Mouse (Mus musculus): ENCODE measurements at regions not wholly inside any gene's neighbourhood (a gene's known extent, or its start where the extent isn't known, plus 50 kb on each side); places are given as distances from the start of the nearest gene placed in this dataset.

DNA sequence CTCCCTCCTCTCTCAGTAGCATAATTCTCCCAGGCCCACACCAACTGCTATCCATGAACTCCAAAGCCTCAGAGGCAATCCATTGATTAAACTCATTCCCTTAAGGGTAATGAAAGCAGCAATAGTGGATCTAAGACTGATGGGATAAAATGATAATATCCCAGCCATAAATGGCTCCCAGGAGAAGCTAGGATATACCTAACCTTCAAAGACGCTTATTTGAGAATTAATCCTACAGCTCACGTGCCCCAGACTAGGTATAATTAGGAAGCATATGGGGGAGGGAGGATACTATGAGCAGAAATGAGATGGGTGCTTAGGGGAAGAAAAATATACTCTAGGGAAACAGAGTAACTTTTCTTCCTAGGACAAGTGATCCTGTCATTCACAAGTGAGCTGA lies 52.8 kb upstream of the Rnf32 start:
- 80% methylated on average over 2 of the region's 2 CpGs for WGBS
- Histone ChIP-seq H3K27ac (ENCODE audit: low read depth) (no peak overlapping the region), H3K4me3 (ENCODE audit: low read depth, low read length) (no peak overlapping the region), H3K27me3 (ENCODE audit: control insufficient read depth, insufficient read depth, low read length) (no peaks in the 10 kb centered on the region), H3K9ac (replicated peaks; ENCODE audit: low read depth, low read length) (no peak overlapping the region), H3K36me3 (replicated peaks; ENCODE audit: control insufficient read depth, insufficient read depth, low read length) (no peaks in the 10 kb centered on the region), H3K4me2 (ENCODE audit: low read depth, low read length) (no peak overlapping the region), H3K9me3 (replicated peaks; ENCODE audit: control insufficient read depth, low read length) (no peaks in the 10 kb centered on the region), H3K4me1 (ENCODE audit: control insufficient read depth, insufficient read depth) (no peaks in the 10 kb centered on the region)
- no peak for ATAC-seq (ENCODE audit: insufficient read depth, low read depth)
- TF ChIP-seq EP300 (IDR thresholded peaks at IDR 0.05; ENCODE audit: low read depth): no peak
- no peak for TF ChIP-seq CTCF (IDR thresholded peaks at IDR 0.05; ENCODE audit: low read depth)
- no peak for DNase-seq (ENCODE audit: low spot score)

DNA sequence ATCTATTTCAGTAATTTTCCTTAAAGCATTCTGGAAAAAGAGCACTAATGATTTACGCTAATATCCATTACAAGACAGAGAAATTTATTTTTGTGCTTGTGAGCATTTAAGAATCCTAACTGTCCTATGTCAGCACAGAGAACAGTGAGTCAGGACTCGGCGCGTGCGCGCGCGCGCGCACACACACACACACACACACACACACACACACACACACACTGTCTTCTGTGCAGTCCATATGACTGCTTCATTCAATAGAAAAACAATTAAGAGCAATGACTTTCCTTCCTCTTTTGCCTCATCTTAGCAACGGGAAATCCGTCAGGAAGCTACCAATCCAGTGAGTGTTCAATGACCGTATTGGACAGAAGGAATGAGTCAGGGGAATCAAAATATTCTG lies 53.3 kb upstream of the Rnf32 start:
- Histone ChIP-seq H3K9ac (replicated peaks; ENCODE audit: low read depth, low read length) (no peak overlapping the region), H3K9me3 (replicated peaks; ENCODE audit: control insufficient read depth, low read length) (no peaks in the 10 kb centered on the region), H3K36me3 (replicated peaks; ENCODE audit: control insufficient read depth, insufficient read depth, low read length) (no peaks in the 10 kb centered on the region), H3K27ac (ENCODE audit: low read depth) (no peak overlapping the region), H3K27me3 (ENCODE audit: control insufficient read depth, insufficient read depth, low read length) (no peaks in the 10 kb centered on the region), H3K4me3 (ENCODE audit: low read depth, low read length) (no peak overlapping the region), H3K4me2 (ENCODE audit: low read depth, low read length) (no peak overlapping the region), H3K4me1 (ENCODE audit: control insufficient read depth, insufficient read depth) (no peaks in the 10 kb centered on the region)
- TF ChIP-seq EP300 (IDR thresholded peaks at IDR 0.05; ENCODE audit: low read depth) (no peak), CTCF (IDR thresholded peaks at IDR 0.05; ENCODE audit: low read depth) (no peak)
- WGBS: 81% methylated on average over 13 of the region's 13 CpGs
- ATAC-seq (ENCODE audit: insufficient read depth, low read depth): no peak
- DNase-seq (ENCODE audit: low spot score): no peak

DNA sequence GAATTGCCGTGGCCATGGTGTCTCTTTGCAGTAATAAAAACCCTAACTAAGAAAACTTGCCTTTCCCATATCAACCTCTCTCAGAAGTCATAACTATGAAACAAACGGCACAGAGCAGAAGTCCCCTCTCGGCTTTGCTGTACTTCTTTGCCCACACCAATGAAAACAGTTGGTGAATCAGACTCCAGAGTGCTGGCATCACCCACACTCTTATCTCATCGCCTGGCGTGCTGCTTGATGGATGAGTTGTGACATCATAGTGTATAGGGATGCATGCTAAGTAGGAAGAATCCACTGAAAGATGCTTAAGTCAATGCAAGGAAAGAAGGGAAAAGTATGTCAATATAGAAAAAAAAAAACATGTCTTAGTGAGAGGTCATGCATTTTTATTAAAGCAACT lies 58.3 kb upstream of the Rnf32 start:
- H3K9ac ChIP-seq (replicated peaks; ENCODE audit: low read depth, low read length): no peak overlapping the region
- no peak overlapping the region for H3K4me3 ChIP-seq (ENCODE audit: low read depth, low read length)
- DNase-seq (ENCODE audit: low spot score): no peak
- no peak overlapping the region for H3K27ac ChIP-seq (ENCODE audit: low read depth)
- ATAC-seq (ENCODE audit: insufficient read depth, low read depth): no peak
- no peaks in the 10 kb centered on the region for H3K4me1 ChIP-seq (ENCODE audit: control insufficient read depth, insufficient read depth)
- TF ChIP-seq CTCF (IDR thresholded peaks at IDR 0.05; ENCODE audit: low read depth) (no peak), EP300 (IDR thresholded peaks at IDR 0.05; ENCODE audit: low read depth) (no peak)
- no peak overlapping the region for H3K4me2 ChIP-seq (ENCODE audit: low read depth, low read length)
- no peaks in the 10 kb centered on the region for H3K36me3 ChIP-seq (replicated peaks; ENCODE audit: control insufficient read depth, insufficient read depth, low read length)
- no peaks in the 10 kb centered on the region for H3K9me3 ChIP-seq (replicated peaks; ENCODE audit: control insufficient read depth, low read length)
- no peaks in the 10 kb centered on the region for H3K27me3 ChIP-seq (ENCODE audit: control insufficient read depth, insufficient read depth, low read length)
- WGBS: 55% methylated on average over 5 of the region's 5 CpGs

DNA sequence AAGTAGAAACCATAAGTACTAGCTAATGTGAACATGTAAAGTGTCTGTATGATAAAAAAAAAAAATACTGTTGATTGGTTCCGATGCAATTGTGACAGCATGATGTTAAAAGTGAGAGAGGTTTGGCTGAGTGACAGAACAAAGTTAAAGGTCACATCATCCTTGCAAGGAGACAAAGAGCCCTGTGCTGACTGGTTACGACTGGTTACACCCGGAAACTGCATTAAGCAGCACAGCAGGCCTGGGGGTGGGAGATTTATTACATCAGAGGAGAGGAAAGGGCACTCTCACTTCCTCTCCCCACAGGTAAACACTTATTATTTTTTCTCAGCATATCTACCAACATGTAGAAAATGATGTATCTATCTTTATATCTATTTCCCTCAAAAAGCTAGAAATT lies 63.5 kb upstream of the Rnf32 start:
- TF ChIP-seq EP300 (IDR thresholded peaks at IDR 0.05; ENCODE audit: low read depth) (no peak), CTCF (IDR thresholded peaks at IDR 0.05; ENCODE audit: low read depth) (no peak)
- 11% methylated on average over 3 of the region's 3 CpGs for WGBS
- no peak for DNase-seq (ENCODE audit: low spot score)

DNA sequence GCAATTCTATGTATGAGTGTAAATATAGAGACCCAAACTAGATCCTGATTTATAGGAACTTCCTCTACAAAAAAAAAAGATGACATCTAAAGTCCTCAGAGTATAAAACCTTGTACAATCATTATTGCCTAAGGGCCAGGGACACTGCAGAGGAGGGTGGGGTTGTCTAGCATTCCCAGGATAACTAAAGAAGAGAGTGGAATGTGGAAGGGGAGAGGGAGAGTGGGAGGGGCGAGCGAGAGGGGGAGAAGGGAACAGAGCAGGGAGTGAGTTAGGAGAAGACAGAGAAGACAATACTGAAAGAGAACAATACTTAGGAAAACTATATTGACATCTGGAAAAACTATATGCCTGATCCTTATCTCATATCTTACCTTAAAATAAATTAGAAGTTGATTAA lies 64.0 kb upstream of the Rnf32 start:
- Histone ChIP-seq H3K4me1 (ENCODE audit: control insufficient read depth, insufficient read depth) (no peaks in the 10 kb centered on the region), H3K36me3 (replicated peaks; ENCODE audit: control insufficient read depth, insufficient read depth, low read length) (no peaks in the 10 kb centered on the region), H3K27ac (ENCODE audit: low read depth) (no peak overlapping the region), H3K4me3 (ENCODE audit: low read depth, low read length) (no peak overlapping the region), H3K9me3 (replicated peaks; ENCODE audit: control insufficient read depth, low read length) (no peaks in the 10 kb centered on the region), H3K9ac (replicated peaks; ENCODE audit: low read depth, low read length) (no peak overlapping the region), H3K27me3 (ENCODE audit: control insufficient read depth, insufficient read depth, low read length) (no peaks in the 10 kb centered on the region), H3K4me2 (ENCODE audit: low read depth, low read length) (no peak overlapping the region)
- no peak for DNase-seq (ENCODE audit: low spot score)
- 17% methylated on average over 2 of the region's 2 CpGs for WGBS
- TF ChIP-seq CTCF (IDR thresholded peaks at IDR 0.05; ENCODE audit: low read depth) (no peak), EP300 (IDR thresholded peaks at IDR 0.05; ENCODE audit: low read depth) (no peak)
- ATAC-seq (ENCODE audit: insufficient read depth, low read depth): no peak

More for the DNA sequence above, 63.5 kb upstream of the Rnf32 start:
- Histone ChIP-seq H3K36me3 (replicated peaks; ENCODE audit: control insufficient read depth, insufficient read depth, low read length) (no peaks in the 10 kb centered on the region), H3K4me1 (ENCODE audit: control insufficient read depth, insufficient read depth) (no peaks in the 10 kb centered on the region), H3K27ac (ENCODE audit: low read depth) (no peak overlapping the region), H3K4me3 (ENCODE audit: low read depth, low read length) (no peak overlapping the region), H3K27me3 (ENCODE audit: control insufficient read depth, insufficient read depth, low read length) (no peaks in the 10 kb centered on the region), H3K4me2 (ENCODE audit: low read depth, low read length) (no peak overlapping the region), H3K9ac (replicated peaks; ENCODE audit: low read depth, low read length) (no peak overlapping the region), H3K9me3 (replicated peaks; ENCODE audit: control insufficient read depth, low read length) (no peaks in the 10 kb centered on the region)
- ATAC-seq (ENCODE audit: insufficient read depth, low read depth): no peak

DNA sequence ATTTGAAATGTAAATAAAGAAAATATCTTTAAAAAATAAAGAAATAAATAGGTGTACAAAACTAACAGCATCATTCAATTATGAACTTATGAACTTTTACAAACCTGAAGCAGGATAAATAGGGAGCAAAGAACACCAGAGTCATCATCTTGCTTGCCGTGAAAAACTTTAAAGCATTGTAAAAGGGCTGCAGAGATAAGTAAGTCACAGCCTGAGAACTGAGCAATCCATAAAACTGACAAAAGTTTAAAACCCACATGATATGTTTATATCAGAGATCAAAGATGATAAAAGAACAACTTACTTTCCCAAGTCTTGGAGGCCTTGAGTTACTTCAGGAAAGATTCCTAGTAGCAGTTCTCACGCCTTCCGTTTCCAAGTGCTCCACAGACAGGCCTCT lies 66.1 kb upstream of the Rnf32 start:
- ATAC-seq (ENCODE audit: insufficient read depth, low read depth) (no peak), DNase-seq (ENCODE audit: low spot score) (no peak)
- H3K27me3 ChIP-seq (ENCODE audit: control insufficient read depth, insufficient read depth, low read length): no peaks in the 10 kb centered on the region
- H3K9me3 ChIP-seq (replicated peaks; ENCODE audit: control insufficient read depth, low read length): no peaks in the 10 kb centered on the region
- H3K4me3 ChIP-seq (ENCODE audit: low read depth, low read length): no peak overlapping the region
- H3K36me3 ChIP-seq (replicated peaks; ENCODE audit: control insufficient read depth, insufficient read depth, low read length): no peaks in the 10 kb centered on the region
- H3K9ac ChIP-seq (replicated peaks; ENCODE audit: low read depth, low read length): no peak overlapping the region
- WGBS: 74% methylated on average over 3 of the region's 3 CpGs
- H3K4me2 ChIP-seq (ENCODE audit: low read depth, low read length): no peak overlapping the region
- TF ChIP-seq CTCF (IDR thresholded peaks at IDR 0.05; ENCODE audit: low read depth) (no peak), EP300 (IDR thresholded peaks at IDR 0.05; ENCODE audit: low read depth) (no peak)
- no peaks in the 10 kb centered on the region for H3K4me1 ChIP-seq (ENCODE audit: control insufficient read depth, insufficient read depth)
- H3K27ac ChIP-seq (ENCODE audit: low read depth): no peak overlapping the region

All from heart, postnatal 0 days (tissue).